Mouse (Mus musculus): ENCODE data around the gene Tsc22d2. TPM values are rescaled to one million over a fixed set of nuclear protein-coding genes. Genes with fewer than 3 reads are reported as not detected.

Gene Tsc22d2
- total RNA-seq, 2 experiments from 2014 or later, result 19.9 to 20.4 TPM

DNA sequence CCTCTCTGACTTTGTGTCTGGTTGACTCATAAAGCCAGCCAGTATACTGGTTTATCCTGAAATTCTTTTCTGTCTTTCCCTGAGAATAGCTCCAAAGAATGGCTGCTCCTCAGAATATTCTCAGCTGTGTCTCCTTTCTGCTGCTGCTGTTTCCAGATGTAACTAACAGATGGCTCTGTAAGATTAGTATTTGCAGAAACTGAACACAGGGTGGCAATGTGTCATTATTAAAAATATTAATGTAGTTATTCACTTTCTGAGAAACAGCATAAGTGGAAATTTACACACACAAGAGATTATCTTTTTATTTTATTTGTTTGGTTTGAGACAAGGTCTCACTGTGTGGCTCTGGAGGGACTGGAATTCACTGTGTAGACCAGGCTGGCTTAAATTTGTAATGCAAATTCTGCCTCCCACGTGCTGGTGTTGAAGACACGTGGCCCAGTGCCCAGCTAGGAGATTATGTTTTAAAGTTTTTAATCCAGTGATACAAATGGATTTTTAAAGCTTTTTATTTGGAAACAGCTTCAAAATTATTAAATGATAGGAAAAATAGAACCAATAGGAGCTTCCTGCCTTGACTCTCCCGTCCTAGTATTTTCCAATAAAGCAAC, 89.3 kb downstream of the Tsc22d2 start:
- no peak for DNase-seq
- intact Hi-C loops (cut with DNase I; ENCODE audit: low total_unique reads), result no loop called here

- DNase-seq, result no peak
- intact Hi-C loops (cut with DNase I; ENCODE audit: low total_unique reads), result no loop called here
These were observed 90.2 kb downstream of the Tsc22d2 start for GRCm38 (mm10) chr3:58504676-58505075.

DNA sequence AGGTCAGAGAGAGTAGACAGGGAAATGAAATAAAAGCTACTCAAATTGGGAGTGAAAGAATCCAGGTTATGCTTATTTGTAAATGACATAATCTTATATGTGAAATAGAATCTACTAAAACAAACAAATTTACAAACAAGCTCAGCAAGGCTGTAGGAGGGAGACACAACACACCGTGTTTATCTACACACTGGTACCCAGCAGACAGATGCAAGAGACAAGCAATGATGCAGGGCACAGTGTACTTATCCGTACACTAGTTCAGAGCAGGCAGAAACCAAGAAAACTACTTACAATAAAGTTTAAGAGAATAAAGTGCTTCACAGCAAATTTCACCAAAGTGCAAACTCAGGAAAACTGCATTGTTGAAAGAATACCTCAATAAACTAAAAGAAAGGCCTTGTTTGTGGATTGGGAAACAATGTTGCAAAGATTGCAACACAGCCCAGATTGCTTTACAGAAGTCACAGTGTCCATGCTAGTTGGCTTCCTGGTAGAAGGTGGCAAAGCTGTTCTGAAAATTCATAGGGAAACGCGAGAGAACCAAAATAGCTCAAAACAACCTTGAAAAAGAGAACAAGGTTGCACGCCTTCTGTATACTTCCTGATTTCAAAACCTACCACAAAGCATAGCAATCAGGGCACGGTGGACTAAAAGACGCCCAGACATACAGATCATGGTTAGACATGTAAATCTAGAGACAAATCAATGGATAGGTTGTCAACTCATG, 93.7 kb downstream of the Tsc22d2 start:
- intact Hi-C loops (cut with DNase I; ENCODE audit: low total_unique reads), result no loop called here

DNA sequence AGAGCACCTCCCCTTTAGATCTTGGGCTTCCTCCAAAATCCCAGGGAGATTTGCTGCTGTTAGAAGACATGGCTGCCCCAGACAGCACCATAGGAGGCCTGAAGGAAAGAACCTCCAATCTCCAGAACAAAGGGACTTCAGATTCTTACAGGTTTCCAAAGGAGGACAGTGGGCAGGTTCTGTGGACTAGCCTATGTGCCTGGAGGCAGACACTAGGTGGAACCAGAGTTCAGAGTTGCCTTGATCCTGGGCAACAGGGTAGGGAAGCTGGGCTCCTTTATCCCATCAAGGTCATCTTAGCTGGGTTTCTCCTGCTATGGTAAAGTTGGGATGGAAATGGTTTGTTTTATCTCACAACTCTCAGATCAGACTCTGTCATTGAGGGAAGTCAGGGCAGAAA, 97.1 kb downstream of the Tsc22d2 start:
- intact Hi-C loops (cut with DNase I; ENCODE audit: low total_unique reads), result no loop called here
- DNase-seq, result no peak

More for the DNA sequence above, 93.7 kb downstream of the Tsc22d2 start:
- DNase-seq, result no peak

DNA sequence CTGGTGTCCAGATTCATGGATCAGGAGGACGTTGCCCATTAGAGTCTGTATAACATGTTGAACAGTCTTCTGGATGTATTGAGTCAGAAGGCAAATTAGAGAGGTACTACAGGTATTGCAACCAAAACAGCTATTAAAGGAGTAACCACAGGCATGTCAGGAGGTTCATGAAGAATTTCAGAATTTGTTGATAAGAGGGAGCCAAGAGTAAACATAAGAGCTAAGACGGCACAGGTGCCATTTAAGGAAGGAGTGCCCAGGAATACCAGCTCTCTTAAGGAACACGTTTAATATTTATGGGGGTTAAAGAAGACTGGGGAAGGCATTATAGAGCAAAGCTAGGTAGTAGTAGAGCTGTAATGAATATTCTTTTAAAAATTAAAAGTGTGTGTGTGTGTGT, 98.2 kb downstream of the Tsc22d2 start:
- intact Hi-C loops (cut with DNase I; ENCODE audit: low total_unique reads), result no loop called here
- no peak for DNase-seq

DNA sequence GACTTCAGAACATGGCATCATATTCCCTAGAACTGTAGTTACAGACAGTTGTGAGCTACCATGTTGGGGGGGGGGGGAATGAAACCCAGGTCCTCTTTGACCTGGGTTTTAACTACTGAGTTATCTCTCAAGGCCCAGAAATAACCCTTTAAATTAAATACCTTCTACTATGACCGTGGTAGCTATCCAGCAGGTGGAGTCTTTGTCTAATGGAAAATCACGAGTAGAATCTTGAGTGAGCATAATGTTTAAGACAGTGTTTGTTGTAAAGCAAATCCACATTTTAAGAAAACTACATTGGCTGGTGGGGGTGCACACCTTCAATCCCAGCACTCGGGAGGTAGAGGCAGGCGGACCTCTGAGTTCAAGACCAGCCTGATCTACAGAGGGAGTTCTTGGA, 99.0 kb downstream of the Tsc22d2 start:
- intact Hi-C loops (cut with DNase I; ENCODE audit: low total_unique reads), result no loop called here
- no peak for DNase-seq

DNA sequence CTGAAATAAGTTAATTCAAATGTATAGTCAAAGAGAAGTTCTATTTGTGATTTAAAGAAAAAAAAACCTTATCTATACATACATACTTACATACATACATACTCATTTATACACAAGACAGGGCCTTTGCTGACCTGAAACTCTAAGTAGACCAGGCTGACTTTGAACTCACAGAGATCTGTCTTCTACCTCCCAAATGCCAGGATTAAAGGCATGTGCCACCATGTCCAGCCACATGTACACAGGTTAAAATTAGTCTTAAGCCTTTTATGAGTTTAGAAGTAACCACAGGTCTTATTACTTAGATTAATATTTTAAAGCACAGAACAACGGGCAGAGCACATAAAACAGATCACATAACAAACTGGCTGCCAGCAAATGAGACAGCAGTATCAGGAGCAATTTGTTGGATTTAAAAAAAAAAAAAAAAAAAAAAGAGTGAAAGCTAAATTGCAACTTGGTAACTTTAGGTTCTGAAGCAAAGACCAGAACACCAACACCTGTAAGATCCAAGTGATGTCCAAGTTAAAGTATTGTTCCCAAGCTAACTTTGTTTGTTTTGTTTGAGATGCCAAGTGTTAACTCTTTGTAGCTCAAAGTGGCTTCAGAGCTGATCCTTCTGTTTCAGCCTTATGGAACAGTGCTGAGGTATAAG, 101.6 kb downstream of the Tsc22d2 start:
- intact Hi-C loops (cut with DNase I; ENCODE audit: low total_unique reads), result no loop called here

More for the DNA sequence above, 101.6 kb downstream of the Tsc22d2 start:
- no peak for DNase-seq

Other genes starting within 250 kb of the Tsc22d2 start
- 10 to 100 TPM; 44.7 to 46.9 TPM for gene Eif2a, start 111.1 kb downstream of the Tsc22d2 start, total RNA-seq (2021)
- 10 to 100 TPM; 10.2 to 13.2 TPM for gene Serp1, start 111.2 kb downstream of the Tsc22d2 start, total RNA-seq (2021)
- 10 to 100 TPM; 89.6 to 93.1 TPM for gene Selenot, start 161.9 kb downstream of the Tsc22d2 start, total RNA-seq (2021)
- gene Erich6, start 222.5 kb downstream of the Tsc22d2 start, total RNA-seq (2021), result under 1 TPM; 0.13 to 0.14 TPM